Mouse (Mus musculus) bone marrow macrophage, adult 2 months (primary cell): Measurements from ENCODE around the gene Prr29.

ENCODE experiments used
- CTCF ChIP-seq: IDR thresholded peaks from 2 replicates; pipeline ENCODE4 v1.5.1; 2012; ENCODE audit warnings: low read depth, mild to moderate bottlenecking, low read length, moderate library complexity
- POLR2A ChIP-seq: IDR thresholded peaks from 2 replicates; pipeline ENCODE4 v1.6.1; 2012; ENCODE audit warnings: mild to moderate bottlenecking, low read depth, low read length, borderline replicate concordance

- TF ChIP-seq CTCF (no peak), POLR2A (no peak)
Measured at GRCm38 (mm10) chr11:106387791-106388216, 22.5 kb downstream of the Prr29 start, which contains the start of gene Icam2.
